Mouse (Mus musculus): ENCODE measurements at regions not wholly inside any gene's neighbourhood (a gene's known extent, or its start where the extent isn't known, plus 50 kb on each side); places are given as distances from the start of the nearest gene placed in this dataset.
A peak's percentile ranks its signal among the peaks of the same experiment; 100 is the strongest.

DNA sequence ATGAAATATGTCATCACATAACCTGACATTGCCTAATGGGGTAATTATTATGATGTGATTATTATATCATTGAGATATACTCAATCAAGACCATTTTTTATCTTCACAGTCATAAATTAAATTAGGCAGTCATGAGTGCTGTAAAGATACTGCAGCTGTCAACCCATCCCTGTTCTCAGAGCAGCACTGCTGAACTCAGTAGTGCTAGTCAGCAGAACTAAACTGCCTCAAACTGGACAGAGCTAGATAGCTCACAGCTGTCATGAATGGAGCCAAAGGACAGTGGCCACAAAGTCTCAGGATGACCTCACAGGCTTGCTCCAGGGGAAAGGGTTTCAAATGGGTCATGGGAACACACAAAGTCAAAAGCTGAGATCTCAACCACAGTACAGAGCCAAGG, 71.3 kb downstream of the Gm6760 start:
- no peak for DNase-seq (ENCODE audit: low read depth, low spot score)

- DNase-seq (ENCODE audit: low read depth, low spot score): peak; percentile 13
These were observed 93.6 kb downstream of the Gm6760 start for GRCm38 (mm10) chrX:64058389-64058788.

DNA sequence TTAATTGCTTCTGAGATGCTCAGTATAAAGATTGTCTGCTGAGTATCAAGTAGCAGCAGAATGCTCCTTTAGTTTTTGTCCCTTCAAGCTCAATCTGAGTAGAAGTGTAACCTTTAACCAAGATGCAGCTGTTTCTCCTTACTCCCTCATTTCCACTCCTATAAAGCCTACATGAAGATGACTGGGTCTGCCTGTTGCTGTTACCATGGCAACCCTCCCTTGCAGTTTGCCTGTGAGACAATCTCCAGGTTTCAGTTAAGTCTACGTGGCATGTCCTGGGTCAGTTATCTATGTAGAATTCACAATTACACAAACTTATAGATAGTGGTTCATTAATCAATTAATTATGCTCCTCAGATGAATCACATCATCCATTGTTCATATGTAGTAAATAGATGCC, 95.2 kb downstream of the Gm6760 start:
- DNase-seq (ENCODE audit: low read depth, low spot score): no peak

All from 3T3-L1 (cell line).